Mouse (Mus musculus): ENCODE results near the gene Fam173b.

Gene Fam173b

GRCm38 (mm10) chr15:31647225-31647624 lies 45.6 kb downstream of the Fam173b start:
- DNase-seq, result no peak

- no peak for DNase-seq
Measured at GRCm38 (mm10) chr15:31647851-31648569, 46.4 kb downstream of the Fam173b start.

DNA sequence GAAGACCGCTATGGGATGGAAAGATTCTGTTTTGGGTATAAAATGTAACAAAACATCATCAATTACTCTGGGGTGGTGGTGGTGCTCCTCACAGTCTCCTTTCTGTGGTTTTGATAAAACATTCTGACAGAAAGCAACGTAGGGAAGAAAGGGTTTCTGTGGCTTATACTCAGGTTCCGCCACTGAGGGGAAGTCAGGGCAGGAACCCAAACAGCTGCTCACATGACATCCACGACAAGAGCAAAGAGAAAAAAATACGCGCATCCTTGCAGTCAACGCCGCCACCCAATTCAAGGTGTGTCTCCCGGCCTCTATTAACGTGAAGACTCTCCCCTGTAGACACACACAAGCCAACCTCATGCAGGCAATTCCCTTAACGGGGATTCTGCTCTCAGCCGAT lies 48.0 kb downstream of the Fam173b start:
- DNase-seq, result no peak

- DNase-seq, result no peak
Measured at GRCm38 (mm10) chr15:31650821-31651220, 49.2 kb downstream of the Fam173b start.

GRCm38 (mm10) chr15:31660133-31660795 lies 58.6 kb downstream of the Fam173b start:
- DNase-seq, result peak; percentile 7

DNA sequence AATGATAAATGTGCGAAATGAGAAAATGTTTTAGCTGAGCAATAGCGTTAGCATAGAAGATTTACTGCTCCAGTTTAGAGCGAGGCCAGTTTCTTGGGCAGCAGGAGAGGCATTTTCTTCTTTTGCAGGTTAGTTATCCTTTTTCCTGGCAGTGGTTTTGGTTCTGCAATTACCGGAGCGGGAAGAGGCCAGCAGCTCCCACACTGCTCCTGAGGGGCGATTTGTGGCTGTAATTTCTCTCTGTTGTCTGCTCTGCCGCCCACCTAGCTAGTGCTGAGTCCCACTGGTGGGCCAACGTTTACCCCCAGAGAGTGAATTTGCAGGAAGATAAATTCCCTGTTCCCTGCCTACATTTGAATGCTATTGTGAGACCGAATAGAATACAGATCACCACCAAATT lies 59.2 kb downstream of the Fam173b start:
- DNase-seq, result no peak

DNA sequence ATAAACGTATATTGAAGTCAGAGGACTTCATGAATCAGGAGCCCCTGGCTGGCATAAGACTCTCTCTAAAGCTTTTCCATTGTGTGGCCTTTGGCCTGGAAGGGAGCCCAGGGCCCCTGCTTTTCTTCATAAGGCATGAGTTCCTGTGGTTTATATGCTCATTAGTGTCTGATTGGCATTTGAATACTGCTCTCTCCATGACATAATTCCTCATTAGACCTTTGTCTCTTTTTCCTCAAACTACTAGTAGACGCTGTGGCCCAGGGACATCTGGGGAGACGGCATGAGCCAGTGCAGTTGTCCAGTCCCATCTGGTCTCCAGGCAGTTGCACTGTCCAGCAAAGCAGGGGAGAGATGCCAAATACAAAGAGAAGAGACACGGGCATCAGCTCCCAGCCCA lies 60.1 kb downstream of the Fam173b start:
- no peak for DNase-seq

DNA sequence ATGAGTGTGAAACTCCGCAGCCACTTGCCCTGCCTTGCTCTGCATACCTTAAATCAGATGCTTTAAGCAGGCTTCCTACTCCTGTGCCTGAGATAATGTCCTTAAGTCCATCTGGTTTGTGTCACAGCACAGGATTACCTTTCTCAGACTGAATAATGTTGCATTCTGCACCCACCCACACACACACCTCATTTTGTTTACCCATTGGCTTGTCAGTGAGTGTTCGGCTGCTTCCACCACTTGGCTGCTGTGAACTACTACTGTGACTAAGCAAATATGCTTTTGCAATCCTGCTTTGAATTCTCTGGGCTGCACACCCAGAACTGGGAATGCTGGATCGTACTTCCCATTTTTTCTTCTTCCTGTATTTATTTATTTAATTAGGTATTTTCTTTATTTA lies 61.4 kb downstream of the Fam173b start:
- DNase-seq, result no peak

All from kidney, adult 9 months (tissue).